Mouse (Mus musculus) CH12.LX (cell line): ENCODE results near the gene Ms4a14. TPM values are rescaled to one million over a fixed set of nuclear protein-coding genes. Genes with fewer than 3 reads are reported as not detected.
A peak's percentile ranks its signal among the peaks of the same experiment; 100 is the strongest.

ENCODE experiments used
- DNase-seq: peaks from one replicate; pipeline ENCODE4 v3.0.0-alpha.2; 2013; ENCODE audit errors: extremely low read depth
- H3K27ac ChIP-seq: 2 replicates; pipeline ENCODE4 v1.5.1; 2012; ENCODE audit warnings: low read depth, mild to moderate bottlenecking, control low read depth, moderate library complexity; ENCODE audit not compliant: insufficient read depth
- H3K27me3 ChIP-seq: replicated peaks from 2 replicates; pipeline ENCODE3; 2012; ENCODE audit warnings: inconsistent platforms
- H3K36me3 ChIP-seq, 2 experiments: replicated peaks in 1 of 2; 2 replicates each; pipeline versions ENCODE3 to v1.6.1; 2012; ENCODE audit warnings: inconsistent platforms in 1 of 2, low read length in 1 of 2, mild to moderate bottlenecking in 1 of 2, mixed read lengths in 1 of 2, moderate library complexity in 1 of 2; ENCODE audit not compliant: control insufficient read depth in 1 of 2, insufficient read depth in 1 of 2
- H3K4me1 ChIP-seq, 2 experiments: 2 replicates each; pipeline ENCODE4 v1.6.1; 2012; ENCODE audit warnings: inconsistent platforms in 1 of 2, moderate library complexity in 1 of 2; ENCODE audit not compliant: insufficient read depth in 2 of 2, control insufficient read depth in 1 of 2
- H3K4me2 ChIP-seq: 2 replicates; pipeline ENCODE4 v1.6.1; 2012; ENCODE audit warnings: low read depth, mild to moderate bottlenecking, control low read depth; ENCODE audit not compliant: poor library complexity, insufficient read depth, severe bottlenecking
- H3K4me3 ChIP-seq, 3 experiments: fragments of 150-350 bp in 1 of 3; sonication (generic) in 1 of 3; replicated peaks in 1 of 3; 2 replicates each; pipeline versions ENCODE3 to v1.5.1; 2011 to 2012; ENCODE audit warnings: low read depth in 2 of 3, low read length in 2 of 3, mild to moderate bottlenecking in 2 of 3, moderate library complexity in 2 of 3, control low read depth in 1 of 3, improper control_type of control experiment in 1 of 3, inconsistent platforms in 1 of 3, mixed read lengths in 1 of 3; ENCODE audit not compliant: poor library complexity in 1 of 3
- H3K79me2 ChIP-seq: replicated peaks from 2 replicates; pipeline ENCODE4 v1.6.1; 2012; ENCODE audit warnings: mild to moderate bottlenecking, moderate library complexity; ENCODE audit not compliant: control insufficient read depth, poor library complexity, insufficient read depth, severe bottlenecking; ENCODE audit errors: extremely low read depth
- H3K9ac ChIP-seq: 2 replicates; pipeline ENCODE4 v1.6.1; 2012; ENCODE audit warnings: low read depth, mild to moderate bottlenecking, control low read depth, moderate library complexity; ENCODE audit not compliant: insufficient read depth
- H3K9me3 ChIP-seq: replicated peaks from 2 replicates; pipeline ENCODE3; 2012; ENCODE audit warnings: low read length, inconsistent platforms, mixed read lengths
- BHLHE40 ChIP-seq: IDR thresholded peaks from 2 replicates; pipeline ENCODE4 v1.6.1; 2011; ENCODE audit warnings: mild to moderate bottlenecking, low read depth, low read length, improper control_type of control experiment
- CHD1 ChIP-seq: IDR thresholded peaks from 2 replicates; pipeline ENCODE4 v1.6.1; 2012; ENCODE audit warnings: low read depth, low read length, improper control_type of control experiment, inconsistent platforms
- CHD2 ChIP-seq: IDR thresholded peaks from 2 replicates; pipeline ENCODE4 v1.6.1; 2011; ENCODE audit warnings: low read length, improper control_type of control experiment
- E2F4 ChIP-seq: IDR thresholded peaks from 2 replicates; pipeline ENCODE4 v1.6.1; 2011; ENCODE audit warnings: low read depth, low read length, improper control_type of control experiment; ENCODE audit not compliant: insufficient replicate concordance
- ELF1 ChIP-seq: IDR thresholded peaks from 2 replicates; pipeline ENCODE4 v1.6.1; 2014; ENCODE audit warnings: low read depth, mild to moderate bottlenecking, inconsistent platforms, low read length, improper control_type of control experiment
- EP300 ChIP-seq: IDR thresholded peaks from 2 replicates; pipeline ENCODE4 v1.6.1; 2011; ENCODE audit warnings: low read length, improper control_type of control experiment
- ETS1 ChIP-seq: conservative IDR thresholded peaks from 2 replicates; pipeline ENCODE4 v1.6.1; 2012; ENCODE audit warnings: low read depth, mild to moderate bottlenecking, inconsistent platforms, low read length, improper control_type of control experiment, moderate library complexity
- GABPA ChIP-seq: IDR thresholded peaks from 2 replicates; pipeline ENCODE4 v1.6.1; 2012; ENCODE audit warnings: low read depth, low read length, improper control_type of control experiment, inconsistent platforms; ENCODE audit not compliant: insufficient replicate concordance
- HCFC1 ChIP-seq: IDR thresholded peaks from 2 replicates; pipeline ENCODE4 v1.6.1; 2012; ENCODE audit warnings: low read depth, mild to moderate bottlenecking, inconsistent platforms, low read length, improper control_type of control experiment
- IRF4 ChIP-seq: IDR thresholded peaks from 2 replicates; pipeline ENCODE4 v1.6.1; 2014; ENCODE audit warnings: low read depth, mild to moderate bottlenecking, inconsistent platforms, low read length, improper control_type of control experiment
- JUN ChIP-seq: IDR thresholded peaks from 2 replicates; pipeline ENCODE4 v1.6.1; 2011; ENCODE audit warnings: low read depth, mild to moderate bottlenecking, low read length, improper control_type of control experiment, moderate library complexity; ENCODE audit not compliant: insufficient read depth
- JUND ChIP-seq: conservative IDR thresholded peaks from 2 replicates; pipeline ENCODE4 v1.6.1; 2011; ENCODE audit warnings: low read depth, low read length, improper control_type of control experiment
- MAFK ChIP-seq: IDR thresholded peaks from 2 replicates; pipeline ENCODE4 v1.6.1; 2011; ENCODE audit warnings: low read length, improper control_type of control experiment; ENCODE audit not compliant: insufficient replicate concordance
- MAX ChIP-seq: IDR thresholded peaks from 2 replicates; pipeline ENCODE4 v1.6.1; 2011; ENCODE audit warnings: low read length, improper control_type of control experiment
- MAZ ChIP-seq: IDR thresholded peaks from 2 replicates; pipeline ENCODE4 v1.6.1; 2012; ENCODE audit warnings: low read depth, mild to moderate bottlenecking, inconsistent platforms, low read length, improper control_type of control experiment, moderate library complexity
- MEF2A ChIP-seq: IDR thresholded peaks from 2 replicates; pipeline ENCODE4 v1.6.1; 2014; ENCODE audit warnings: low read depth, mild to moderate bottlenecking, inconsistent platforms, low read length, improper control_type of control experiment, borderline replicate concordance
- MXI1 ChIP-seq: IDR thresholded peaks from 2 replicates; pipeline ENCODE4 v1.6.1; 2011; ENCODE audit warnings: mild to moderate bottlenecking, low read depth, low read length, improper control_type of control experiment
- MYC ChIP-seq: IDR thresholded peaks from 2 replicates; pipeline ENCODE4 v1.6.1; 2011; ENCODE audit warnings: low read depth, mild to moderate bottlenecking, improper control_type of control experiment, low read length
- NRF1 ChIP-seq: IDR thresholded peaks from 2 replicates; pipeline ENCODE4 v1.6.1; 2014; ENCODE audit warnings: low read depth, mild to moderate bottlenecking, inconsistent platforms, low read length, improper control_type of control experiment, moderate library complexity
- POLR2A ChIP-seq: IDR thresholded peaks from 2 replicates; pipeline ENCODE4 v1.6.1; 2011; ENCODE audit warnings: low read depth, mild to moderate bottlenecking, improper control_type of control experiment, low read length
- POLR2AphosphoS2 ChIP-seq: IDR thresholded peaks from 2 replicates; pipeline ENCODE4 v1.6.1; 2011; ENCODE audit warnings: low read depth, low read length, improper control_type of control experiment
- RCOR1 ChIP-seq: conservative IDR thresholded peaks from 2 replicates; pipeline ENCODE4 v1.6.1; 2012; ENCODE audit warnings: low read depth, mild to moderate bottlenecking, inconsistent platforms, low read length, improper control_type of control experiment
- SIN3A ChIP-seq: IDR thresholded peaks from 2 replicates; pipeline ENCODE4 v1.6.1; 2012; ENCODE audit warnings: low read length, improper control_type of control experiment, inconsistent platforms
- SMC3 ChIP-seq: IDR thresholded peaks from 2 replicates; pipeline ENCODE4 v1.6.1; 2011; ENCODE audit warnings: low read depth, low read length, improper control_type of control experiment
- TBP ChIP-seq: conservative IDR thresholded peaks from 2 replicates; pipeline ENCODE4 v1.6.1; 2011; ENCODE audit warnings: low read depth, low read length, improper control_type of control experiment
- UBTF ChIP-seq: IDR thresholded peaks from 2 replicates; pipeline ENCODE4 v1.6.1; 2012; ENCODE audit warnings: low read depth, mild to moderate bottlenecking, inconsistent platforms, low read length, improper control_type of control experiment, moderate library complexity
- USF1 ChIP-seq: IDR thresholded peaks from 2 replicates; pipeline ENCODE4 v1.6.1; 2014; ENCODE audit warnings: low read depth, mild to moderate bottlenecking, inconsistent platforms, low read length, improper control_type of control experiment
- ZC3H11A ChIP-seq: IDR thresholded peaks from 2 replicates; pipeline ENCODE4 v1.6.1; 2012; ENCODE audit warnings: low read depth, mild to moderate bottlenecking, inconsistent platforms, low read length, improper control_type of control experiment
- ZKSCAN1 ChIP-seq: IDR thresholded peaks from 2 replicates; pipeline ENCODE4 v1.6.1; 2012; ENCODE audit warnings: low read depth, inconsistent platforms, low read length, improper control_type of control experiment, borderline replicate concordance
- ZMIZ1 ChIP-seq: IDR thresholded peaks from 2 replicates; pipeline ENCODE4 v1.6.1; 2012; ENCODE audit warnings: low read depth, mild to moderate bottlenecking, inconsistent platforms, low read length, improper control_type of control experiment
- ZNF384 ChIP-seq: IDR thresholded peaks from 2 replicates; pipeline ENCODE4 v1.6.1; 2012; ENCODE audit warnings: low read depth, low read length, improper control_type of control experiment, inconsistent platforms
- dilution Hi-C: fragments of 300-500 bp; cut with MboI; formaldehyde crosslinking; loops from 2 replicates; pipeline ENCODE4 v1.14.3; 2020; ENCODE audit warnings: low sequenced_read_pairs; ENCODE audit not compliant: extremely low pct_unique_long_range_greater_than_20kb, extremely low pct_ligation_motif_present
- in situ Hi-C: fragments of 300-500 bp; cut with MboI; formaldehyde crosslinking; loops from 3 replicates; pipeline ENCODE4 v1.14.3; 2019; ENCODE audit warnings: low sequenced_read_pairs, low pct_ligation_motif_present, low pct_unique_long_range_greater_than_20kb, mixed read lengths
- polyA plus RNA-seq: library from polyadenylated mRNA; unstranded; fragments of >175 nt; gene quantifications from 2 replicates; pipeline ENCODE4 v1.2.1, GENCODE M21; 2012; ENCODE audit warnings: low read depth; ENCODE audit not compliant: insufficient read length
- total RNA-seq, 2 experiments: library from RNA; depleted of rRNA; stranded (reverse); fragments of 300-350 nt in 1 of 2; fragments of >200 nt in 1 of 2; gene quantifications; 2 replicates each; pipeline ENCODE4 v1.2.3; 2012 to 2014

Ms4a14 gene
- total RNA-seq (2012; rRNA removed) (not detected in 2 replicates), total RNA-seq (2014; rRNA removed) (not detected in 2 replicates), polyA plus RNA-seq (0.12 and 0.17 TPM in 2 replicates)

- dilution Hi-C loops (no loop called here), in situ Hi-C loops (no loop called here)
- TF ChIP-seq MAZ (no peak), HCFC1 (no peak), EP300 (no peak), MEF2A (no peak), RCOR1 (no peak), JUN (no peak), BHLHE40 (no peak), POLR2A (no peak), MXI1 (no peak), GABPA (no peak), SIN3A (no peak)
- no peak within 1 kb of the TSS for H3K27ac ChIP-seq
- H3K9ac ChIP-seq: no peak within 1 kb of the TSS
- H3K4me1 ChIP-seq: peaks cover 0 to 20% of the 10 kb centered on the region in 2 experiments; a peak in 2 of 4 replicates
- H3K9me3 ChIP-seq: no peaks in the 10 kb centered on the region
- no peak for DNase-seq
- H3K4me2 ChIP-seq: no peak within 1 kb of the TSS
- no peaks in the 10 kb centered on the region for H3K36me3 ChIP-seq
- H3K79me2 ChIP-seq: no peaks in the 10 kb centered on the region
- no peaks in the 10 kb centered on the region for H3K27me3 ChIP-seq
- H3K4me3 ChIP-seq: no peak within 1 kb of the TSS
Observed at GRCm38 (mm10) chr19:11314354-11314753, at the start of gene Ms4a14. Gene Ms4a14, minus strand, starts transcription at chr19:11314454.

GRCm38 (mm10) chr19:11362002-11362401 lies 47.7 kb upstream of the Ms4a14 start:
- no peak overlapping the region for H3K4me2 ChIP-seq
- H3K27ac ChIP-seq: peak overlapping the region; percentile 41; the same call in 1 of the 2 replicates
- no peaks in the 10 kb centered on the region for H3K9me3 ChIP-seq
- H3K27me3 ChIP-seq: no peaks in the 10 kb centered on the region
- peak; percentile 66 for DNase-seq
- no peak overlapping the region for H3K9ac ChIP-seq
- dilution Hi-C loops (no loop called here), in situ Hi-C loops (no loop called here)
- no peak overlapping the region for H3K4me3 ChIP-seq
- no peaks in the 10 kb centered on the region for H3K79me2 ChIP-seq
- H3K4me1 ChIP-seq: peaks cover 0 to 15% of the 10 kb centered on the region in 2 experiments; a peak in 2 of 4 replicates
- no peaks in the 10 kb centered on the region for H3K36me3 ChIP-seq
- TF ChIP-seq RCOR1: no peak
- TF ChIP-seq JUND: no peak; the same call in 1 of the 2 replicates
- no peak for TF ChIP-seq MXI1
- TF ChIP-seq USF1: no peak
- TF ChIP-seq ZNF384: no peak
- TF ChIP-seq NRF1: no peak
- no peak for TF ChIP-seq CHD1
- no peak for TF ChIP-seq POLR2A
- TF ChIP-seq MEF2A: 0 out of 2 replicates have a peak, but pooled peaks have one; percentile 25
- TF ChIP-seq IRF4: no peak
- no peak for TF ChIP-seq MAX
- peak; percentile 62 for TF ChIP-seq BHLHE40
- TF ChIP-seq ZMIZ1: no peak
- no peak for TF ChIP-seq ZC3H11A
- no peak for TF ChIP-seq MAFK
- peak; percentile 39; the same call in 1 of the 2 replicates for TF ChIP-seq JUN
- 0 out of 2 replicates have a peak, but pooled peaks have one; percentile 11 for TF ChIP-seq ETS1
- TF ChIP-seq ZKSCAN1: no peak
- no peak for TF ChIP-seq TBP
- no peak for TF ChIP-seq MAZ
- no peak for TF ChIP-seq E2F4
- no peak for TF ChIP-seq CHD2
- peak; percentile 59; the same call in 1 of the 2 replicates for TF ChIP-seq EP300
- no peak for TF ChIP-seq GABPA
- no peak for TF ChIP-seq UBTF
- TF ChIP-seq MYC: no peak
- TF ChIP-seq SMC3: no peak
- no peak for TF ChIP-seq ELF1
- no peak for TF ChIP-seq POLR2AphosphoS2
